Mouse (Mus musculus) kidney, postnatal 36 days (tissue): ENCODE results near the gene Slc48a1.

Experiments used
- DNase-seq, 2 experiments: peaks; one replicate each; pipeline ENCODE4 v3.0.0; 2021 to 2022; ENCODE audit warnings: mixed read lengths in 2 of 2

Slc48a1 gene

DNA sequence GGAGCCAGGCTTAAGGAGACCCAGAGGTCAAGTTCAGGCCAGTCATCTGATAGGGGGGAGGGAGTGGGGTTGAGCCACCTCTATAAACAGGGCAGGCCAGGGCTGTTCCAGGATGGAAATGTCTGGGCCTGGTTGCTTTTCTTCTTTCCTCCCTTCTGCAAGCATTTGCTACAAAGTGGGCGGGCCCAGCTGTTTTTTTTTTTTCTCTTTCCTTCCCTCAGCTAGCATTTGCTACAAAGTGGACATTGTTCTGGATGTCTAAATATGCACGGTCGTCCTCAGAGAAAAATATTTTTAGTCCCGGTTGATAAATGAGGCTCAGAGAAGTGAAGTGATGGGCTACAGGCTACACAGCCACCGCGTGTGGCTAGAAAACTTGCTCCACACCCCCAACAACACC lies 23.8 kb upstream of the Slc48a1 start:
- DNase-seq, result no peak

DNA sequence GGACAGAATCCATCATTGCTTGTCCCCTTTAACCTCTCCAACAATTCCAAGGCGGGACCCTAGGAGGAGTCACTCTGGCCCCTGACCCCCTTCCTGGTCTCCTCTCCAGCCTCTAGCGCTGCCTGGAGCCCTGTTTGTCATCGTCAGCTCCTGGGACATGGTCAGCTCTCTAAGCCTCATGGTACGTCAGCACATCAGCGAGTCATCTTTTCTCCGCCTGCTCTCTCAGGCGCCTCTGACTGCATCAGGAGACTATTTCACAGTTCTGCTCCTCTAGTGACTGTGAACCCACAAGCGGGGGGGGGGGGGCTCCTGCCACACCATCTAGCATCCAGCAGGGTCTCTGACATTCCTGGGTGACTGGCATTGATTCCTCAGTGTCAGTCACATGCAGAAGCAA lies 23.0 kb upstream of the Slc48a1 start:
- DNase-seq, result no peak

DNA sequence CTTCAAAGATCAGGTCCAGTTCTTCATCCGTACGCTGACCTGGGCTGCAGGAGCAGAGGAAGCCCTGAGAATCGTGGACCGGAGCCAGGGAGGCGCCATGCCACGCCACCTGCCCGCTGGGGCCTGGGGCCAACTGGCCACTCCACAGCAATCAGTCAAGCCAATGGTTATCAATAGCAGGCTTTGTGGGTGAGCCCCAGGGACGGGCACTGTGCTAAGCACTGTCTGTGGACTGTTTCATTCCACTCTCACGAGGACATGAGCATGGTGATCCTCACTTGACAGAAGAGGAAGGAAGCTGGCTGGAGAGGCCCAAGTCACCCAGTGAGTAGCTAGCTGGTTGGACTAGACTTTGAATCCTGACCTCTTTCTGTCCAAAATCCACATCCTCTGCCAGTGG lies 18.3 kb upstream of the Slc48a1 start:
- peak; percentile 51 to 76 for DNase-seq

DNA sequence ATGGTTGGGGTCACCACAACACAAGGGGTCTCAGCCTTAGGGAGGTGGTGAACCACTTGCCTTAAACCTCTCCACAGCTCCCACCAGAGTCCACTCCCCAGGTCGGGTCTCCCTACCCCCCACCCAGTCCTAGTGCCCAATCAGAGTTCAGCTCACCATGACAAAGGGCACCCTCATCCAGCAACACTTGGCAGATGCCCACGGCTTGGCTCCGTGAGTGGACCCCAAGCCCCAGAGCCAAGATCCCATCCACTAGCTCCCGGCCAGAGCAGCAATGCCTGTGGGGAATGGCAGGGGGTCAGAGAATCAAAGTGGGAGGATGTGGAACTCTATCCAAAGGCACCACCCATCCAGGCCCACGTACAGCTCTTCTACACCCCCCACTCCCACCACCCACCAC lies 17.4 kb upstream of the Slc48a1 start:
- DNase-seq, result no peak

DNA sequence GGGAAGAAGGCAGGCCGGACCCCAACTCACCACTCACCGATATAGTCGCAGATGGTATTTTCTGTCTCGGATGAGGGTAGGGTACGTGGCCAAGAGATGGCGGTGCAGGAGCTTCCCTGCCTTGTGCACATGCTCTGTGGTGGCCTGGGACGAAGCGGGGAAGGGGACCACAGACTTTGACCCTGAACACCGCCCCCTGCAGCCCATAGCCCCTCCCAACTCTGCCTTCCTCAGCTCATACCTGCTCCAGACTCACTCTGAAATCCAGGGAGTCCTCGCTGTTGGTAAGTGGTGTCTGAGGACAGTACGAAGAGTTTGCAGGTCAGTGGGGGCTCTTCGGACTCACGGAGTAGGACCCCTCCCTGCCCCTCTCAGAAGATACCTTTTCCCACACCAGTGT lies 16.9 kb upstream of the Slc48a1 start:
- DNase-seq, result peak; percentile 61 to 69

DNA sequence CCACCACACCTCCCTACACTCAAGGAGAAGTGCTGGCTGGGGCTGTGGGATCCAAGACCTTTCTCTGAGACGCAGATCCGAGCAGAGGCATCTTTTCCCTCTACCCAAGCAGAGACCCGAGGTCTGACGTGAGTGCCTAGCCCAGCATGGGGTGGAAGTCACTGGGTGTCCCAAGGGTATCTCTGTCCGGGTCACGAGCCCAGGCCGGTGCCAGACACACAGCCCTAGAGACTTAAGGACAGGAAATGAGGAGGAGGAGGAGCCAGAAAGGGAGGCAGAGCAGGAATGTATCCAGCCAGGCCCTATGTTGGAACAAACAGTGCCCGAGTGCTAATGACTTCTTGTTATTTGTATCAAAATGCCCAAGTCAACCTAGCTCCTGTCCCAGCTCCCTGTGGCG lies 15.6 kb upstream of the Slc48a1 start:
- peak; percentile 79 to 91 for DNase-seq

DNA sequence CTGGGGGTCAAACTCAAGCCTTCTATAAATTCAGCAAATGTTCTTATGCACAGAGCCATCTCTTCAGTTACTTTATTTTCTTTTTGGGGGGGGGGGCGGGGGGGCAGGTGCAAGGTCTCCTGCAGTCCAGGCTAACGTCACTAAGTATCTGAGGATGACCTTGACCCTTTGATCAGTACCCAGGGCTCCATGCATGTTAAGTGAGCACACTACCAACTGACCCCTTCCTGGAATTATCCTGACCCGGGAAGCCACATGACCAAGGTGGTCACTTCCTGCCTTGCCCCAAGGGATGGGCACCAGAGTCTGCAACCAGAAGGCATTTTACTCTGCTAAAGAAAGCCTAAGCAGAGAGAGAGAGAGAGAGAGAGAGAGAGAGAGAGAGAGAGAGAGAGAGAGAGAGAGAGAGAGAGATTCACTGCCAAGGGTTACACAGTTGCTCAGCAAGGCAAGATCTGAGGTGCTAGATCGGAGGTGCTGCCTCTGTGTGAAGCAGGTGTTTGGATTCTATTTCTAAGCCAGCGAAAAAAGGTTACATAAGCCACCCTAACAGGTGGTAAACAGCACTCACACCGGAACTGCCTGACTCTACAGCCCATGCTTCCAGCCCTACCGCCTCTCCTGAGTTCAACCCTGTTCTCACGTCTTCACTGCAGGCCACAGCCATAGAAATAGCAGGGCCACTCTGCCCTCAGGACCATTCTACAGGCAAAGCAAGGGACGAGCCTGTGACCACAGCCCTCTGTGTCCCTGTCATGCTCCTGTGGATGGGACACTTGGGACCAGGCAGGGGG lies 14.9 kb upstream of the Slc48a1 start:
- peak in 1 of 2 experiments; percentile 69 for DNase-seq

DNA sequence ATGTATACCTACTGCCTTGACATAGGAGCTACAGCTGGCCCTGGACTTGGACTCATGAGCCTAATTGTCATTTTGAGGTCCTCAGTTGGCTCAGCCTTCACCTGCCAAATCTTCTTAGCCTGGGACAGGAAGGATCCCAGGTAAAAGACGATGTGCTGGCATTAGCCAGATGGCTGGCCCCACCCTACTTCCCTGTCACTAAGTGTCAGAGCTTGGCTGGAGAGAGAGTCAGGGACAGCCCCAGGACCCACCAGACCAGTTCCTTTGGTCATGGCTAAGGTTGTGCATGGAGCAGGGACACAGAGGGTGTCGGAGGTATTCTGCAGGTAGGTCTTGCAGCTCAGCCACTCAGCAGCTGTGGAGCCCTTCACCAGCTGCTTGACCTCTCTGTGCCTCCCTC lies 13.8 kb upstream of the Slc48a1 start:
- DNase-seq, result no peak

DNA sequence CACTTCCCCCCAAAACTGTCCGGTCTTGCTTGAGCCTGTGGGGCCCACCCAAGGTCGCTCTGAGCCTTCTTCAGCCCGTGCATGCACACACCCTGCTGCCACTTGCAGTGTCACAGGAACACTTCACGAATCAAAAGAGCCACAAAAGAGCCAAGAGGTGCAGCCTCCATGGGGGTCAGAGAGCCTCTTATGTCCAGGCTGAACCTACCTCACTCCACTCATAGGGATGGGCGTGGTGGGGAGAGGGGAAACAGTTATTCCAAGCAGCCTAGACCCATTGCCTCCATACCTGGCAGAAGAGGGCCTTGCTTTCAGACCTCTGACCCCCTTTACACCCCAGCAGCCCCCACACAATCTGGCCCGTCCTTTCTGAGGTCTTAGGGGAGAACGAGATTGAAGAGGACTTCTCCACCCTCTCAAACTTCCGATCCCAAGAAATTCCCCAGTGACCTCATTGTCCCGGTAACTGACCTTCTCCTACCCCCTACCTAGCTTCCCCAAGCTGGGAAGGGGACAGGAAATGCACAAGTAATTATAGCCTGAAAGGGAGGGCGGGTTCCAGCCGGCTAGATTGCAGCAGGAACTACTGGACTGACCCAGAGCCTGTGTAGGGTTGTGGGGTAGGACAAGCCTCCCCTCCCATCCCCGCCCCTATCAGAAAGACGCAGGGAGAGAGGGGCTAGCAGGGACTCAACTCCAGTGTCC lies 13.1 kb upstream of the Slc48a1 start:
- peak; percentile 67 to 84 for DNase-seq

DNA sequence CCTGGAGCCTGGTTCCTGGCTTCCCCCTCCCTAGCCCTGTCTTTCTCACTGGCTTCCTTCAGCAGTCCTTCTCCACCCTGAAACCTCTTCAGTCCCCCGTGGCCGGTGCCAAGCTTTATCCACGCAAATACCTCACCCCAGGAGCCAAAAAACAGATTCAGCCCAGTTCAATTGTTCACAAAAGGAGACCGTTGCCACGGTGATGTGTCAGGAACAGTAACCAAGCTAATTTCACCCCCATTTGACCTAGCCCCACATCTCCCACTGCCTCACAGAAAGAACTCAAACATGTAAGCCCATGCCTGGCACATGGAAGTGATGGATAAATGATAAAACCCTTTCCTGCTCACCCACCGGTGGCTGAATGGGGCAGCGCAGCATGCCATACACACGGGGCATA lies 12.1 kb upstream of the Slc48a1 start:
- no peak for DNase-seq

DNA sequence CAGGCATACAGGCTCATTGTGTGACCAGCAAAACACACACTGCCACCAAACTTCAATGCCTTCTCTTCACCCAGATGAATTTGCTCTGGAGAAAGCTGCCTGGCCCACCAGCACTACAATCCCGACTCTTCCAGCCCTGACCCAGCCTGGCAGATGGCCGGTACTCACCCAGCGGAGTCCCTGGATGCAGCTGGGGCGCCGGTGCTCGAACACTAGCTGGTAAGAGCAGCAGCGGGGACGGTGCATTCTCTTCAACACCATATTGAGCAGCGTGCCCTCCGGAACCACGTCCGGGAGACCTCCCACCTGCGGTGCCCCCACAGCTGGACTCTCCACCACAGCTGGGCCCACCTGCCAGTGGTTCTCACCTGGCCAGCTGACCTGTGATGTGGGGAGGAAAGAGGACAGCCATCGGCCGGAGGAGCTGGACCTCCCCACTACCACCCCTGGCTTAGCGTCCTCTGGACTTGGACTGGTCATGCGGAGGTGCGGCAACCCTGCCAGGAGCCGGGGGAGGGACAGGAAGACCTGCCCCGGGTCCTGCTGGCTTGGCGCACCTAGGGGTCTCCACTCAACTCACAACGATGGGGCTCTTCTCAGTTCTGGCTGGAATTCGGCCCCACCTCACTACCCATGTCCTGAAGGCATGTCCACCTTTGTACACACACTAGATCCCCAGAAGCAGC lies 11.6 kb upstream of the Slc48a1 start:
- DNase-seq, result peak; percentile 86 to 88

DNA sequence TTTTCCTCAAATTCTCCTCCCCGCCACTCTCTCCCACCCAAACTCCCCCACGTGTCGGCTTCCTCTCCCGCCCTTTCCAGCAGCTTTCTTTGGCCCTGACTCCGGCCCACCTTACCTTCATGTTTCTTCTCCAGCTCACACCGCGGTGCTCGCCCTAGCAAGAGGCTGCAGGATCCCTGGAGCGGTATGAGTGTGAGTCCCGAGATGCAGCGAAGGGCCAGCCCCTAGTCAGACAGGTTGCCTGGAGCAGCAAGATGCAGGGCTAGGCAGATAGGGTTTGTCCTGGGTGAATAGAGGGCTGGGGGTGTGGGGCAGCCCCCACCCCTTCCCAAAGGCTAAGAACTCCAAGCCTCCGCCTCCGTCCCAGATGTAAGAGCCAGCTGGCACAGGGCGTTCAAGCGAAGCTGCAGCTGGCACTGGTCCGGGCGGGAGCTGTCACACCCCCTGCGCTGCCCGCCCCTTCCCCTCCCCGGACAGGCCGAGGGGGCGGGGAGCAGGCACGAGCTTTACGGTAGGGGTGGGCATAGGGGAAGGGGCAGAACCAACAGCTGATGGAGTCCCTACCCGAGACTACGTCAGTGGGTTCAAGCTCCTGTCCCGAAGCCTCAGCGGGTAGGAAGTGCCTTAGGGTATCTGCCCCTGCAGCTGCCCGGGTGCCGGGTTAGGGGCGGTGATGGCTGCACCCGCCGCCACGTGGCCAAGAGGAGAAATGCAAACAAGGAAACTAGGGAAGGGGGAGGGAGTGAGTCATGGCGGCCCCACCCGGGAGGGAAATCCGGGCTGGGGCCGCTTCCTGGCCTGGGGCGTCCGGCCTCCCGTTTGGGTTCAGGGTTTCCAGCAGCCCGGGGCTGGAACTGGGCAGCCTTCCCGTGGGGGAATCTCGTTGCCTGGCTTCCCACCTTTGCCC lies 10.8 kb upstream of the Slc48a1 start, which contains the start of gene Rapgef3:
Rapgef3 (minus strand) TSS at position 693 of the 907 bp plus-strand sequence.
- peak; percentile 95 to 96 for DNase-seq

DNA sequence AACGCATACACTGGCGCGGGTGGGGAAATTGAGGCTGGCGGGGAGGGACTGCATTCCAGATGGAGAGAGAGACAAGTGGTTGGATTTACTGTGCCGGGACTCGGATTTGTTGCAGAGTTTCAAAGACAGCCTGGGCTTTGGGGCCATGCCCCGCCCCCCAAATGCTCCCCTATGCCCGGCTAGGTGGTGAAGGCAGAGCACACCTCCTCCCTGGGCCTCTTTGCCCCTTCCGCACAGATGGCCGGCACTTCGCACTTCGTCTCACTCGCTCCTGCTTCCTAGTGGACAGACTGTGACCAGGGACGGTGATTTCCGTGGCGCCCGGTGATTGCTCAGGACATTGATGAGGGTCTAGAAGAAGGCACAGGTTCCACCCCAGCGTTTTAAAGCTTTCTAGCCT lies 10.1 kb upstream of the Slc48a1 start:
- DNase-seq, result peak; percentile 69 to 79

DNA sequence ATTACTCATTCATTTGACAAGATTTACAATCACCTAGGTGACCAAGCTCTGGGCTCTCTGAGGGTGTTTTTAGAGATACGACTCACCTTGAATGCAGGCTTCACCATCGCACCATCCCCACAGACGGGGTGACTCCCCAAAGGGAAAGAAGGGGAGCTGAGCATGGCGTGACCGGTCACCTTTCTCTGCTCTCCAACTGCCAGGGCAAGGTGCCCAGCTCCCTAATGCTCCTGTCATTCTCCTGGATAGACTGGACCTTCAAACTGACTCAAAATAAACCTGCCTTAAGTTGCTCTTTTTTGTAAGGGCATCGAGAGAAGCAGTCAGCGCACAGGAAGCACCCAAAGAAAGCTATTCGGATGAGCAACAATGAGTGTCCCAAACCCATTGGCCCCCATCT lies 8.0 kb upstream of the Slc48a1 start:
- DNase-seq, result peak in 1 of 2 experiments; percentile 59

DNA sequence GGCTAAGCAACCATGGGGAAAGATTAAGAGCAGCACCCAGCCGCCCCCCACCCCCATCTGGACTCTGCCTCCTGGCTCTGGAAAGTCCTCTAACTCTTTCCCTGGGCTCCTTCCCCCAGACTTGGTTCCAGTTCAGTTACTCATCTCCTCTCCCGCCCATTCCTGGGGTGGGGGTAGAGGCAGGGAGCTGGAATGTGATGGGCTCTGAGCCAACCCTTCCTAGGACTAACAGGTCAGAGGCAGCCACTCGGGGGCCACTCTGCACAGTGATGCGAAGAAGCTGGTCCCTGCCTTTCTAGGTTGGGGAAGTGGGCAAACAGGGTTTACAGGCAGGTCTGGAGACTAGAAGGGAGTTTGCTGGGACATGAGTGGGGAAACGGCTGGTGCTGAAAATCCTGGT lies 5.2 kb upstream of the Slc48a1 start:
- DNase-seq, result peak; percentile 97 to 99

DNA sequence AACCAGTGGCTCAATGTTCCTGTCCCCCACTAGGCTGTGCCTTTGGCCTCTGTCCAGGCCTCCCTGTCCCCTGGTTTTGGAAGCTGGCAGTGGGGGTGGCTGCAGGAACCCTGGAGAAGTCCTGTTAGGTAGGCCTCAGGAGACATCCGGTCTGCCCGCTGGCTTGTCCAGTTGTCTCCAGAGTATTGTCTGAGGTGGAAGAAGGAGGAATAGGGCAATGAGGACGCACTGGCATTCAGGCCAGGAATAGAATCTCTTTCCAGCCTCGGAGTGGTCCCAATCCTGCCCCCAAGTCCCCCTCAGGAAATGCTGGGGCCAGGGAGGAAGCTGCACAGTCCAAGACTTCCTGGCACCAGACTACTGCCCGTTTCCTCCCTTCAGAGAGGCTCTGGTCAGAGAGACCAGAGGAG lies 4.4 kb upstream of the Slc48a1 start:
- DNase-seq, result peak; percentile 68 to 71

DNA sequence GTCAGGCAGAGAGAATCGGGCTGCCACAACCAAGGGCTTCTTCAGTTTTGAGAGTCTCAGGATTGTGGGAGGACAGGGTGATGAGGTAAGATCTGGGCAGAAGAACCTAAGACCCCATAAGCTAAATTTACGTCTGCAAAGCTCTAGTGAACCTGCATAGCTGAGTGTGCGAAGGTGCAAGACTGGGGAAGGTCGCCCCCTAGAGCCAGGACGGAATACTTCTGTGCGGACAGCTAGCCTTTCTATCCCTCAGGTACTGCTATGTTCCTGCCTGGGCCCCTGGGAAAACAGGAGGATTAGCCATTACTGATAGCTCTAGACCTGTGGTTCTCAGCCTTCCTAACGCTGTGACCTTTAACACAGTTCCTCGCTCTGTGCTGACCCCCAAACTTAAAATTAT lies 1.8 kb upstream of the Slc48a1 start:
- DNase-seq, result peak; percentile 92 to 97

DNA sequence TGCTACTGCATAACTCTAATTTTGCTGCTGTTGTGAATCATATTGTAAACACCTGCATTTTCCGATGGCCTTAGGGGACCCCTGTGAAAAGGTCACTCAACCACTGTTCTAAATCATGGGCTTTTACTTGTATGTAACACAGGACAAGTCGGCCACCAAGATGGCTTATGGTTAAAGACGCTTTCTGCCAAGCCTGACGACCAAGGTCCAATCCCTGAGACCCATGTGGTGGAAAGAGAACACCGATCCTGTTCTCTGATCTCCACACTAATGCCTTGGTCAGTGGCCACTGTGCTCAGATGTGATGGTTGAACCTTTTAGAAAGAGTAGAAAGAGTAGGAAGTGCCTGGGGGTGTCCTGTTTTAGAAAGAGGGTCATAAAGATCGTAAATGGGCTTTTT lies 1.4 kb upstream of the Slc48a1 start:
- peak; percentile 68 to 70 for DNase-seq

DNA sequence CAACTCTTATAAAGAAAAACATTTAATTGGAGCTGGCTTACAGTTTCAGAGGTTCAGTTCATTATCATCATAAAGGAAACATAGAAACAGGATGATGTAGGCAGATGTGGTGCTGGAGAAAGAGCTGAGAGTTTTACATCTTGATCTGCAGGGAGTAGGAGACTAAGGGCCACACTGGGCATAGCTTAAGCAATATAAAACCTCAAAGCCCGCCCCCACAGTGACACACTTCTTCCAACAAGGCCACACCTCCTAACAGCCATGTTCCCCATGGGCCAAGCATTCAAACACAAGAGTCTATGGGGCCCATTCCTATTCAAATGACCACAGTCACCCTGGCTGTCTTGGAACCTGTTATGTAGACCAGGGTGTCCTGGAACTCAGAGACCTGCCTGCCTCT lies 1.3 kb downstream of the Slc48a1 start:
- DNase-seq, result no peak

DNA sequence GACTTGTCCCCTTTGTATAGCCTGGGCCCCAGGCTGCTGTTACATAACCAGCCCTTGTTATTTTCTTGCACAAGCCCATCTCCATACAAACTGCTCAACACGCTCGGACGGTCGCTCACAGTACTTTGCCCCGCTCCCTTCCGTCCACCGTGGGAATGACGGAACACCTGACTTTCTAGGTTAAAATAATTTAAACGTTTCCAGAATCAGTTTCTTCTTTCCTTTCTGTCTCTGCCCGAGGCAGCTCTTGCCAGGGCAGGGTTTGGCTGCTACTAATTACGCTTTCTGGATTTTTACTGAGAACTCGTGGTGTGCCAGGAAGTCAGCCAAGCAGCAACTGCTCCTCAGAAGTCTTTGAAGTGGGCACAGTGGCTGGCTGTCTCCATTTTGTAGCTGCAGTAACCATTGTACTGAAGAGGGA lies 2.3 kb downstream of the Slc48a1 start:
- peak; percentile 79 to 89 for DNase-seq

DNA sequence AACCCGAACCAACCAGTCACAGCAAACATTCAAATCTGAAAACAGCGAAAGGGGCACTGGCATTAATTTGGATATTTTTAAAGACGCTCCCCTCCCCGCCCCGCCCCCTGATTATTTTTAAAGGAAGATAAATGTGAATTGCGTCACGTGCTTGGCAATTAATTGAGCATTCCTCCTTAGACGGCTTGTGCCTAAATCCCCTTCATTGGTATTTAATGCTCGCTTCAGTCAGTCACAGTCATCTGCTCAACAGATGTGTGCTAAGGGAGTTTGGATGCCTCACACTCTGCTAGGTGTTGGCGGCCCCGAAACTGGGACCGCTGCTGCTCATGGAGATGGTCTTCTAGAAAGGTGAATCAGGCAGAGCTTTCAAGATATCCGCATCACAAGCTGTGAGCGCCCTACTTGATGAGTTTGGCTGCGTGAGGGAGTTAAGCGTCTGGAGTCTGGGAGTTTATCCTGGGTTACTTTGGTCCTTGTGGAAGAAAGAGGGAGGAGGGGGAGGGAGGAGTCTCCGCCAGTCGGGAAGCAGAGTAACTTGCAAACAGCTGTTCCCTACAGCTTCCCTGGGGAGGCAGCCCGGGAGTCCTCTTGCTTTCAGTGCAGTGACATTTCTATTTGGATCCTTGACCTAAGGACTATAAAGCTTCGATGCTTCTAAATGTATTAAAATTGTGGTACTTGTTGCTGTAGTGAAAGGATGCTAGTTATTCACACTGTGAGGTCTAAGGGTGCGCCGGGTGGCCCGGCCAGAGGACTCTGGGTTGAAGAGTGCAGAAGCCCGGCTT lies 3.8 kb downstream of the Slc48a1 start:
- peak; percentile 68 to 76 for DNase-seq

DNA sequence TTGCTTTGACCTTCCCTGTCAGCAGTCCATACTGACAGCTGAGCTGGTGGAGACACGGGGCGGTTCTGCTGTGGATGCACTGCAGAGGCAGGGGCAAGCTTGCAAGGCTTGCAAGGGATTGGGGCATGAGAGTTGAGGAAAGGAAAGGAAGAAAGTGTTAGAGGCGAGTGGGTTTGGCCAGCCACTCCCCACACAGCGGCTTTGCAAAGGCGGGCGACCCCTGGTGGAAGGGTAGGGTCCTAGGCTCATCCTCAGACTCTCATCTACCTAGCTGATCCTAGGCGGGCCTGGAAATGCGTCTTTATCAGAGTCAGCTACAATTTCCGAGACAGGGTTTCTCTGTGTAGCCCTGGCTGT lies 4.4 kb downstream of the Slc48a1 start:
- DNase-seq, result peak; percentile 85 to 93
